Mouse (Mus musculus) neural tube, embryonic 13.5 days (tissue): ENCODE measurements around the gene Dnhd1. TPM values are rescaled to one million over a fixed set of nuclear protein-coding genes. Genes with fewer than 3 reads are reported as not detected.

Source experiments
- ATAC-seq: fragments of 200-750 bp; cut with Nextera tagmentation; 2 replicates; pipeline ENCODE4 v1.8.0; 2017; ENCODE audit warnings: low read depth, mild to moderate bottlenecking, moderate TSS enrichment, moderate library complexity
- H3K27ac ChIP-seq: fragments of 300-500 bp; sonication (generic); replicated peaks from 2 replicates; pipeline ENCODE4 v1.5.1; 2015; ENCODE audit warnings: moderate library complexity, mild to moderate bottlenecking, inconsistent platforms
- H3K27me3 ChIP-seq: fragments of 300-500 bp; sonication (generic); 2 replicates; pipeline ENCODE4 v1.6.1; 2015; ENCODE audit warnings: mild to moderate bottlenecking, inconsistent platforms
- H3K36me3 ChIP-seq: fragments of 300-500 bp; sonication (generic); 2 replicates; pipeline ENCODE4 v1.6.1; 2015; ENCODE audit warnings: mild to moderate bottlenecking, inconsistent platforms
- H3K4me1 ChIP-seq: fragments of 300-500 bp; sonication (generic); replicated peaks from 2 replicates; pipeline ENCODE4 v1.6.1; 2015; ENCODE audit warnings: inconsistent platforms
- H3K4me2 ChIP-seq: fragments of 300-500 bp; sonication (generic); 2 replicates; pipeline ENCODE4 v1.6.1; 2015; ENCODE audit warnings: inconsistent platforms, mild to moderate bottlenecking, moderate library complexity
- H3K4me3 ChIP-seq: fragments of 300-500 bp; sonication (generic); 2 replicates; pipeline ENCODE4 v1.5.1; 2015; ENCODE audit warnings: mild to moderate bottlenecking, inconsistent platforms
- H3K9ac ChIP-seq: fragments of 300-500 bp; sonication (generic); 2 replicates; pipeline ENCODE4 v1.6.1; 2015; ENCODE audit warnings: moderate library complexity, mild to moderate bottlenecking, inconsistent platforms
- H3K9me3 ChIP-seq: fragments of 300-500 bp; sonication (generic); 2 replicates; pipeline ENCODE4 v1.6.1; 2016; ENCODE audit warnings: inconsistent platforms
- WGBS: fragments of 180-500 bp; shearing (Covaris S2); methylation state at CpG from one replicate; pipeline ENCODE4 v1.1.7; 2015; 5-methylcytosine and 5-hydroxymethylcytosine counted together
- polyA plus RNA-seq: library from polyadenylated mRNA; unstranded; fragments of >200 nt; fragmentation: Nextera tagmentation; extraction: Ambion mirVana; gene quantifications from 2 replicates; pipeline ENCODE4 v1.2.1, GENCODE M21; 2015

Dnhd1 gene
- polyA plus RNA-seq, result 1.0 and 1.2 TPM in 2 replicates

DNA sequence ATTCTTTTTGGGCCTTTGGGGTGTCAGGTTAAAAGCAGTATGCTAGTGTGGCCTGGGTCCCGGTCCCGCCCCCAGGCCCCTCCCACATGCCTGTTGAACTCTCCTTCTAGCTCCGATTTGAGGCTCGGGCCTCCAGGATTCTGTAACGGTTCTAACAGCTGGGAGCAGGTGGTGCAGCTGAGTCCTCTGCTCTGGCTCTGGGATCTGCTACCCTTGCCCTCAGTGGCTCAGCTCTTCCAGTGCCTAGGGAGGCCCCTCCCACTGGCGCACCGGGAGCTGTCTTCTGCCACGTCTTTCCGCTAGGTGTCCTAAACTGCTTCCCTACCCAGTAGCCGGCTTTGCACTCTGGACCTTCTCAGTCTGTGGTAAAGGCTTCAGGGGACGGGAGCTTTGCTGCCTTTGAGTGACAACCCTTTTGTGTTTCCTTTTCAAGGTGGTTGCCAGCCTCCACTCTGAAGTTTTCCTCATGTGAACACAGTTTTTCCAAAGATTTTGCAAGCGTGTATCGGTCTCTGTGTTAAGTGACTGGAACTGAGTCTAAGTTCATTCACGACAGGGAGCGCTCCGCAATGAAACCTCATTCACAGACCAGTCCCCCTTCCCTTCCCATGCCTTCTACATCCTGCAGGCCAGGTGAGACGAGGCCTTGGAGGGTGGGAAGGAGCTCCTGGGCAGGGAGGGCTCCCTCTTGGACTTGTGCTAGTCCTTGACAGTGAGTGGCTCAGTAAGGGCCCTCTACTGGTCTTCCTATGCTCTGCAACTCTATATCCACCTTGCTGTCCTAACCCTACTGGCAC, at the start of gene Dnhd1:
Gene Dnhd1 (plus strand): TSS at position 189 of the 797 bp plus-strand sequence.
- ATAC-seq, result peak; percentile 95
- peaks cover 8% of the 10 kb centered on the region for H3K36me3 ChIP-seq
- H3K4me1 ChIP-seq, result peaks cover 10% of the 10 kb centered on the region
- H3K9ac ChIP-seq, result peak within 1 kb of the TSS; percentile 44
- peak within 1 kb of the TSS; percentile 39; the same call in 1 of the 2 replicates for H3K27ac ChIP-seq
- H3K9me3 ChIP-seq, result no peaks in the 10 kb centered on the region
- peak within 1 kb of the TSS; percentile 32 for H3K4me3 ChIP-seq
- no peaks in the 10 kb centered on the region for H3K27me3 ChIP-seq
- WGBS, result 2% methylated on average over 17 of the region's 17 CpGs
- H3K4me2 ChIP-seq, result peak within 1 kb of the TSS; percentile 64

GRCm38 (mm10) chr7:105602860-105603623, 47.6 kb upstream of the Dnhd1 start:
- Histone ChIP-seq H3K36me3 (no peaks in the 10 kb centered on the region), H3K27me3 (no peaks in the 10 kb centered on the region), H3K9ac (no peak overlapping the region), H3K4me3 (no peak overlapping the region), H3K27ac (no peak overlapping the region), H3K9me3 (no peaks in the 10 kb centered on the region), H3K4me1 (no peaks in the 10 kb centered on the region), H3K4me2 (no peak overlapping the region)
- 38% methylated on average over 9 of the region's 9 CpGs for WGBS
- ATAC-seq, result peak; percentile 50; the same call in 1 of the 2 replicates

DNA sequence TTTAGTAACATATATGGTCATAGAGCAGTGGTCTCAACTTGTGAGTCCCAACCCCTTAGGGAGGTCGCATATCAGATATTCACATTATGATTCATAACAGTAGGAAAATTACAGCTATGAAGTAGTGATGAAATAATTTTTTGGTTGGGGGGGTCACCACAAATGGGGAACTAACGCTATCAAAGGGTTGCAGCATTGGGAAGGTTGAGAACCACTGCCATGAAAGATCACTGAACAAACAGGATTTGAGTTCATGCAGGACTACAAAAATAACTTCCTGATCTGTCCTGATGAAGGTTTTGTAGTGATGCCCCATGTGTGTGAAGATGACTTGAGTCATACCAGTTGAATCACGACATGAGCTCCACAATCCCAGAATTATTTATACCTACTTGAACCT, 42.2 kb upstream of the Dnhd1 start:
- Histone ChIP-seq H3K27ac (no peak overlapping the region), H3K4me1 (no peaks in the 10 kb centered on the region), H3K36me3 (peaks cover 44% of the 10 kb centered on the region), H3K4me2 (no peak overlapping the region), H3K9me3 (no peaks in the 10 kb centered on the region), H3K27me3 (no peaks in the 10 kb centered on the region), H3K9ac (no peak overlapping the region), H3K4me3 (no peak overlapping the region)
- 97% methylated on average over 3 of the region's 3 CpGs for WGBS
- ATAC-seq, result no peak

- Histone ChIP-seq H3K27ac (no peak overlapping the region), H3K27me3 (no peaks in the 10 kb centered on the region), H3K4me2 (no peak overlapping the region), H3K36me3 (peaks cover 77% of the 10 kb centered on the region), H3K9ac (no peak overlapping the region), H3K9me3 (no peaks in the 10 kb centered on the region), H3K4me1 (no peaks in the 10 kb centered on the region), H3K4me3 (no peak overlapping the region)
- WGBS, result 95% methylated on average over 1 of the region's 1 CpGs
- no peak for ATAC-seq
Measured at GRCm38 (mm10) chr7:105611767-105612166, 38.9 kb upstream of the Dnhd1 start.

- H3K4me3 ChIP-seq, result no peak overlapping the region
- no peak for ATAC-seq
- no peaks in the 10 kb centered on the region for H3K27me3 ChIP-seq
- no peak overlapping the region for H3K9ac ChIP-seq
- peaks cover 100% of the 10 kb centered on the region for H3K36me3 ChIP-seq
- no peaks in the 10 kb centered on the region for H3K4me1 ChIP-seq
- H3K9me3 ChIP-seq, result no peaks in the 10 kb centered on the region
- no peak overlapping the region for H3K27ac ChIP-seq
- H3K4me2 ChIP-seq, result no peak overlapping the region
- WGBS, result 86% methylated on average over 1 of the region's 1 CpGs
Measured at GRCm38 (mm10) chr7:105614400-105614799, 36.2 kb upstream of the Dnhd1 start.

- 90% methylated on average over 1 of the region's 1 CpGs for WGBS
- peaks cover 99% of the 10 kb centered on the region for H3K36me3 ChIP-seq
- no peaks in the 10 kb centered on the region for H3K27me3 ChIP-seq
- no peak overlapping the region for H3K9ac ChIP-seq
- no peak overlapping the region for H3K4me3 ChIP-seq
- no peaks in the 10 kb centered on the region for H3K9me3 ChIP-seq
- H3K4me1 ChIP-seq, result no peaks in the 10 kb centered on the region
- ATAC-seq, result no peak
- H3K4me2 ChIP-seq, result no peak overlapping the region
- H3K27ac ChIP-seq, result no peak overlapping the region
Measured at GRCm38 (mm10) chr7:105615720-105616119, 34.9 kb upstream of the Dnhd1 start.

DNA sequence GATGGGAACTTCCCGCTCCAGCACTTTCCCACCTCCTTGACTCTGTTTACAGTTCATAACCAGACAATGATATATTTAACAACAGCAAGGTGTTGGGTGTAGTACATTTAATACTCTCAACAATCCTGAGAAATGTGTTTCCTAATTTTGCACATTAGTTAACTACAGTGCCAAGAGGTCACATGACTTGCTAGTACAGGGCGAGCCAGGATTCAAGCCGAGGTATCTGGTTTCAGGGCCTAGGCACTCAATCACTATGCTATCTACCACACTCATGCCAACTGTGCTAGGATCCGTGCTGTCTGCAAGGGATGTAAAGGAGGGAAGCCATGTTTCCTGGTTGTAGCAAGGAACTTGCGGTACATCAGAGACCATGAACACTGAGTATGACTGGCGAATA, 34.1 kb upstream of the Dnhd1 start:
- 91% methylated on average over 6 of the region's 6 CpGs for WGBS
- Histone ChIP-seq H3K4me1 (no peaks in the 10 kb centered on the region), H3K27me3 (no peaks in the 10 kb centered on the region), H3K4me3 (no peak overlapping the region), H3K9me3 (no peaks in the 10 kb centered on the region), H3K27ac (no peak overlapping the region), H3K9ac (no peak overlapping the region), H3K36me3 (peaks cover 99% of the 10 kb centered on the region), H3K4me2 (no peak overlapping the region)
- no peak for ATAC-seq

DNA sequence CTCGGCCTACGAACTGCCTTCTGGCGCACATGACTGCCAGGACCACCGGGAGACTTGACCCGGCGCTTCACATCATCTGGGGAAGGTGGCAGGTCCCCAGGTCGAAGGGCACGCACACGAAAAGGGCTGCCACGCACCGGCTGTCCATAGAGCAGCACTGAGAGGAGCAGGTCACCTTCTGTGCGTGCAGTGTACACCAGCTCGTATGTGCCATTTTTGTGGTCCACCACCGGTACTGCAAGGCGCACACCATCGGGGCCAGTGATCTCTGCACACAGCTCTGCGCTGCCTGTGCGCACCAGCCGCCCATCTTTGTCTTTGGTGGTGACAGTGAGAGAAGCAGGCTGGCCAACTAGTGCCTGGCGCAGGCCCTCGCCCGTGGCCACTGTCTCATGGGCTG, 32.8 kb upstream of the Dnhd1 start:
- Histone ChIP-seq H3K27me3 (no peaks in the 10 kb centered on the region), H3K4me1 (no peaks in the 10 kb centered on the region), H3K27ac (no peak overlapping the region), H3K9me3 (no peaks in the 10 kb centered on the region), H3K36me3 (peaks cover 99% of the 10 kb centered on the region), H3K9ac (no peak overlapping the region), H3K4me3 (no peak overlapping the region), H3K4me2 (no peak overlapping the region)
- 96% methylated on average over 22 of the region's 22 CpGs for WGBS
- no peak for ATAC-seq

DNA sequence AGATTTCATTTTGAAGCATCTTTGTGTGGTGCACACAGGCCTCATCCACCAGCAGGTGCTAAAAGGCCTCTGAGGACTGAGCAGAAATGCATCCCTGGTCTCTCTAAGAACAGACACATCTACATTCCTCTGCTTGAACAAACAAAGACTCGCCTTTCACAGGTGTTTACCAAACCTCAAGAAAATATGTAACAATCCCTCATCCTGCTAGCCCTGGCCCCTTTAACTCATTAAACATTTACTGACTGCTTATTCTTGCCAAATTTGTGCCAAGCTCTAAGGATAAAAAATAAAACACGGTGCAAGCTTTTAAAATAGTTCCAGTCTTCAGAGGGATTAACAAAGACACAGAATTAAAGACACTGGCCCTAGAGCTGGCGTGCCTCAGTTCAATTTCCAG, 30.9 kb upstream of the Dnhd1 start:
- Histone ChIP-seq H3K27me3 (no peaks in the 10 kb centered on the region), H3K36me3 (peaks cover 99% of the 10 kb centered on the region), H3K4me3 (no peak overlapping the region), H3K4me1 (no peaks in the 10 kb centered on the region), H3K9me3 (no peaks in the 10 kb centered on the region), H3K9ac (no peak overlapping the region), H3K4me2 (no peak overlapping the region), H3K27ac (no peak overlapping the region)
- no peak for ATAC-seq
- 89% methylated on average over 3 of the region's 3 CpGs for WGBS

- ATAC-seq, result no peak
- 90% methylated on average over 4 of the region's 4 CpGs for WGBS
- Histone ChIP-seq H3K4me1 (no peaks in the 10 kb centered on the region), H3K27ac (no peak overlapping the region), H3K27me3 (no peaks in the 10 kb centered on the region), H3K9me3 (no peaks in the 10 kb centered on the region), H3K4me3 (no peak overlapping the region), H3K9ac (no peak overlapping the region), H3K4me2 (no peak overlapping the region), H3K36me3 (peaks cover 95% of the 10 kb centered on the region)
Measured at GRCm38 (mm10) chr7:105621053-105621452, 29.6 kb upstream of the Dnhd1 start.

DNA sequence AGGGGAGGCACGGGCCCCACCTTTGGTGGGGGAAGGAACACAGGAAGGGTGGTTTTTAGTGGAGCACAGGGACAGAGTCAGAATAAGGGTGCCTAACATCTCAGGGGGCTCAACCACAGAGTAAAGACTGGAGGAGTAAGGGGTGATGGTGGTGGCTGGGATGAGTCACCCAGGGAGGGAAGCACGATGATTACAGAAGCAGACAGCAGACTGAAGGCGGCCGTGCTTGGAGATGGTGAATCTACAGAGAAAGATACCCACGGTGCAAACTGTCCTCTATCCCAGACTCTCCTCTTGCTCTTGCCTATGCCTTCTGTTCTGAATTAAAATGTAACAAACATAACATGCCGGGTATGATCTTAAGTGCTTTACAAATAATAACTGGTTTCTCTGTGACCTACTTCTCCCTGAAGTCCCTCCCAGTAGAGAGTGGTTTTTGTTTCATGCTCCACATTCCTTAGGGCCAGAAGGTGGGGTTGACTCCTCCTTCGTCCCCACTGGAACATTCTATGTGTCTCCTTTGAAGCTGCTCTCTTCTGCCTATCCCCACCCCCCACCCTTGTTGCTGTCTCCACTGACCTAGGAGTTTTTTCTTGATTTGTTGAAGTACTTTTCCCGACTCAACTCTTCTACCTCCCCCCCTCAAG, 28.9 kb upstream of the Dnhd1 start:
- no peak overlapping the region for H3K9ac ChIP-seq
- 86% methylated on average over 8 of the region's 8 CpGs for WGBS
- no peak overlapping the region for H3K4me3 ChIP-seq
- H3K4me2 ChIP-seq, result no peak overlapping the region
- no peaks in the 10 kb centered on the region for H3K9me3 ChIP-seq
- no peak overlapping the region for H3K27ac ChIP-seq
- peaks cover 88% of the 10 kb centered on the region for H3K36me3 ChIP-seq
- H3K4me1 ChIP-seq, result no peaks in the 10 kb centered on the region
- H3K27me3 ChIP-seq, result no peaks in the 10 kb centered on the region
- no peak for ATAC-seq

DNA sequence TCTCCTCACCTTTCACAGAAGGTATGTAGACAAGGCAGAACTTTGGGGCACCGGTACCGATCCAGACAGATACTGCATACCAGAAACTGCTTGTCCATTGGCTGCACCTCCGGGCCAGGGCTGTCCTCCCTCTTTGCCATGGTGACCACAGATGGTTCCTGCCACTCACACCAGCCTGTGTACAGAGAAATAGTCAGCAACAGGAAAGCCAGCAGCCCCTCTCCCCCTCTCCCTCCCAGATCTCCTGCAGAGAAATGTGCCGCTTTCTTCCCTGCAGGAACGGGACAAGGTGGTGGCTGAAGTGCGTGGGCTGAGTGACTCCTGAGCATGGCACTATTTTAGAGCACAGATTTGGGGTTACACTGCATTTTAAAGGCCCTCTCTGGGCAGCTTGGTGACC, 25.2 kb upstream of the Dnhd1 start:
- Histone ChIP-seq H3K4me1 (peaks cover 23% of the 10 kb centered on the region), H3K4me2 (no peak overlapping the region), H3K36me3 (peaks cover 53% of the 10 kb centered on the region), H3K4me3 (no peak overlapping the region), H3K27me3 (no peaks in the 10 kb centered on the region), H3K9ac (no peak overlapping the region), H3K27ac (no peak overlapping the region), H3K9me3 (no peaks in the 10 kb centered on the region)
- no peak for ATAC-seq
- WGBS, result 81% methylated on average over 6 of the region's 6 CpGs
